Mouse (Mus musculus): ENCODE measurements around the gene Abcg8. TPM values are rescaled to one million over a fixed set of nuclear protein-coding genes. Genes with fewer than 3 reads are reported as not detected.

Gene Abcg8
- polyA plus RNA-seq, 1 experiment from 2014 or later, result 0.08 TPM

DNA sequence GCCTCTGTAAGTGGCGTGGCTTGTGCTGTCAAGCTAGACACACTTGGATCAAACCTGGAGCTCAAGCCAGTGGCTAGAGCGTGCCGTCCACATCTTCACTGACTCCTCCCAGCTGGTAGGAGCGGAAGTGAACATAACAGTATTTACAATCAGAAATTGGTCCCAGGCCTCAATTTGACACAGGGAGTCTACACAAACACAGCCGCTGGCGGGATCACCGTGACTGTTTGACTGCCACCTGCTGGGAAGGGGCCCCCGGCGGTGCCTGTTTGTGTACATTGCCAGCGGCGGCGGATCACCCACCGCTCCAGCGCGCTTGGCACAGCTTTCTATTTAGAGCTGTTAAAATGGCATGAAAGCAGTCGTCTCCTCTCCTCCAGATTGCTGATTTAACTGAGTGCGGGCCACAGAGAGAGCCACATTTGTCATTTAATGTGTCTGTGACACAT, 33.3 kb downstream of the Abcg8 start:
- Histone ChIP-seq H3K36me3 (ENCODE audit: control insufficient read depth, insufficient read depth, low read length) (peaks cover 7% of the 10 kb centered on the region; the same call in 1 of the 2 replicates), H3K4me1 (ENCODE audit: control insufficient read depth, insufficient read depth, low read length) (peaks cover 16% of the 10 kb centered on the region), H3K4me3 (ENCODE audit: low read depth, low read length) (no peak overlapping the region), H3K27ac (ENCODE audit: low read length) (peak overlapping the region; percentile 66), H3K4me2 (ENCODE audit: low read length) (peak overlapping the region; percentile 25; the same call in 1 of the 2 replicates), H3K9me3 (replicated peaks; ENCODE audit: control insufficient read depth, low read length, poor library complexity, severe bottlenecking) (no peaks in the 10 kb centered on the region), H3K9ac (ENCODE audit: low read depth, low read length) (no peak overlapping the region), H3K27me3 (ENCODE audit: control insufficient read depth, insufficient read depth, low read depth, low read length) (no peaks in the 10 kb centered on the region)
- 34% methylated on average over 17 of the region's 17 CpGs for WGBS
- peak; percentile 65 for ATAC-seq

DNA sequence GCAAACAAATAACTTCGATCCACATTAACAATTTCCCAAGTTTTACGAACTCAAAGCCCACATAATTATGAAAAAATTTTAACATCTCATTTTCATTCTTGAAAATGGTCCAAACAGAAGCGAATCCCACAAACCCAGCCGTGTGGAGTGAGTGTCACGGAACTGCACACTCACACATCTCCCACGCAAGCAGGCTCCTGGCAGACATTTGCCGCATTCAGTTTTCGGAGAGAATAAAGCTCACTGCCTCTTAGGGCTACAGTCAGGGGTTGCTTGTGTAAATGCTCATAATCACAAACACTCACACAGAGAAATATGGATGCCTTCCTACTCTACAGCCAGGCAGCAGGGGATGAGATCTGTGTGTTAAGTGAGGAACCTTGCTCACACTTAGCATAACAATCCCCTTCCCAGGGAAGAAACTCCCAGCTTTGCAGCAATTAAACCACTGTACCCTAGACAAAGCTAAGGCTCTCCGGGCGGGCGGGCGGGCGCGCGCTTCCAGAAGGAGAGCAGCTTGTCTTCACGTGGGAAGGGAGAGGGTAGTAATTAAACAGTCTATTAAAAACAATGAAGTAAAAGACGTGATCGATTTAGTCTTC, 37.6 kb downstream of the Abcg8 start:
- H3K27me3 ChIP-seq (ENCODE audit: control insufficient read depth, insufficient read depth, low read depth, low read length), result no peaks in the 10 kb centered on the region
- H3K9ac ChIP-seq (ENCODE audit: low read depth, low read length), result no peak overlapping the region
- WGBS, result 44% methylated on average over 18 of the region's 18 CpGs
- no peaks in the 10 kb centered on the region for H3K9me3 ChIP-seq (replicated peaks; ENCODE audit: control insufficient read depth, low read length, poor library complexity, severe bottlenecking)
- H3K4me3 ChIP-seq (ENCODE audit: low read depth, low read length), result no peak overlapping the region
- H3K27ac ChIP-seq (ENCODE audit: low read length), result no peak overlapping the region
- peaks cover 7% of the 10 kb centered on the region; the same call in 1 of the 2 replicates for H3K36me3 ChIP-seq (ENCODE audit: control insufficient read depth, insufficient read depth, low read length)
- H3K4me1 ChIP-seq (ENCODE audit: control insufficient read depth, insufficient read depth, low read length), result peaks cover 14% of the 10 kb centered on the region
- ATAC-seq, result no peak
- no peak overlapping the region for H3K4me2 ChIP-seq (ENCODE audit: low read length)

DNA sequence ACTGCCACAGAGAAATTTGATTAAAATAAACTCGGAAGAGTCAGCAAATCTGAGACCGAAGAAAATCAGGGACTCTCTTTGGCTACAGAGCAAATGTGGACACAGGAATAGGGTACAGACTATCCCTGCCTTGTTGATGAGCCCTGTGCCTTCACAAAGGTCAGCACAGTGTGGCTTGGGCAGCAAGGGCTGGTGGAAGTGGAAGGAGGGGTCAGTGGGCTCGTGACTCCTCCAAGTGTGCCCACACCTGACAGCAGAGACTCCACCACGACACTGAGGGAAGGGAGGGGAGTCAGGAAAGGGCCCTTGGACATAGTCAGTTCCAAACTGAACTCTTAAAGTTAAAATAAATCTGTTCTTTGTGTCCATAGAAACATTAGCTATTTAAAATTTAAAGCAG, 38.8 kb downstream of the Abcg8 start:
- Histone ChIP-seq H3K27me3 (ENCODE audit: control insufficient read depth, insufficient read depth, low read depth, low read length) (no peaks in the 10 kb centered on the region), H3K9ac (ENCODE audit: low read depth, low read length) (no peak overlapping the region), H3K4me1 (ENCODE audit: control insufficient read depth, insufficient read depth, low read length) (peaks cover 5% of the 10 kb centered on the region), H3K36me3 (ENCODE audit: control insufficient read depth, insufficient read depth, low read length) (peaks cover 7% of the 10 kb centered on the region; the same call in 1 of the 2 replicates), H3K4me3 (ENCODE audit: low read depth, low read length) (no peak overlapping the region), H3K4me2 (ENCODE audit: low read length) (no peak overlapping the region), H3K9me3 (replicated peaks; ENCODE audit: control insufficient read depth, low read length, poor library complexity, severe bottlenecking) (no peaks in the 10 kb centered on the region), H3K27ac (ENCODE audit: low read length) (0 out of 2 replicates have a peak overlapping the region, but pooled peaks have one; percentile 47)
- ATAC-seq, result no peak
- WGBS, result 54% methylated on average over 4 of the region's 4 CpGs

DNA sequence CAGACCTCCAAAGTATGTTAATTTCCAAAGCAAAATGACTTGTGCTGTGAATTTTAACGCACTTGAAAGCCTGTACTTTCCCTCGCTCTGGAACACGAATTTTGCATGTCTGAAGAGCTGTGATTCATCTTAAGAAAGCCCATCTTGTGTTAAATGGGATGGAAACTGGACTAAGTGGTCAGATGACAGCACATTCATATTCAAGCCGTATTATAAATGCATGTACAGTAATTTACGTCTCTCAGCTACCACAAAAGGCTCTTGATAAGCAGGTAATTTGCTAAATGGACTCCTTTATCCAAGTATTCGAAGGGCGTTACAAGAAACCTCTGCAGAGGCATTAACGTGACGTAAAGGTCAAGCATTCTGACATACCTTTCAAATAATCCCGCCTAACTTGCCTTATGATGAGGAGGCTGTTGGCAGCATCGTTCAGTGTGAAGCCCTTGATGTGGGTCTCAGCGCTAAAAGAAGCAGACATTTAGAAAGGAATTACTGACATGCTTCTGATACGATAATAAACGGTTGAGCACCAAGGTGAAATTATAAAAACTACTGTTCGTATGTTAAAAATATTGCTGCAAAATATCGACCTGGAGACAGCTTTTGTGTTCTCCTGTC, 40.3 kb downstream of the Abcg8 start:
- no peak overlapping the region for H3K4me3 ChIP-seq (ENCODE audit: low read depth, low read length)
- H3K4me2 ChIP-seq (ENCODE audit: low read length), result no peak overlapping the region
- H3K9ac ChIP-seq (ENCODE audit: low read depth, low read length), result no peak overlapping the region
- peaks cover 5% of the 10 kb centered on the region; the same call in 1 of the 2 replicates for H3K4me1 ChIP-seq (ENCODE audit: control insufficient read depth, insufficient read depth, low read length)
- no peak for ATAC-seq
- H3K9me3 ChIP-seq (replicated peaks; ENCODE audit: control insufficient read depth, low read length, poor library complexity, severe bottlenecking), result no peaks in the 10 kb centered on the region
- WGBS, result 49% methylated on average over 16 of the region's 16 CpGs
- H3K27me3 ChIP-seq (ENCODE audit: control insufficient read depth, insufficient read depth, low read depth, low read length), result no peaks in the 10 kb centered on the region
- peaks cover 5% of the 10 kb centered on the region for H3K36me3 ChIP-seq (ENCODE audit: control insufficient read depth, insufficient read depth, low read length)
- H3K27ac ChIP-seq (ENCODE audit: low read length), result no peak overlapping the region

DNA sequence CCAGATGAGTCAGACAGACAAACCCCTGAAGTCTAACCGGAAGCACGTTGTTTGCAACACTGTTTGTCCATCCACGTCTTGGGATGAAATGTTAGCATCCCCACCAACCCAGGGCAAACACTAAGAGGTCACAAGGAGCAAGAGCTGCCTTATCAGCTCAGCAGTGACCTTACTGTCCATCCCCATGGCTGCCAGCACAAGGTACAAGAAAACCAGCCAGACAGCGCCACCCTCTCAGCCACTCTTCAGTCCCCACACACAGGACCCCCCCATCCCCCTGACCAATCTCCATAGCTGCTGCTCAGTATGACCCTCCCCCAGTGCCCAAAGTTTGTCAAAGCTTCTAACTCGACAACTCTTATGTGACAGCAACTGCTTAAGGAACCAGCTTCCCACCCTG, 41.3 kb downstream of the Abcg8 start:
- WGBS, result 79% methylated on average over 5 of the region's 5 CpGs
- H3K9me3 ChIP-seq (replicated peaks; ENCODE audit: control insufficient read depth, low read length, poor library complexity, severe bottlenecking), result no peaks in the 10 kb centered on the region
- no peak overlapping the region for H3K4me2 ChIP-seq (ENCODE audit: low read length)
- no peak for ATAC-seq
- H3K4me1 ChIP-seq (ENCODE audit: control insufficient read depth, insufficient read depth, low read length), result peaks cover 5% of the 10 kb centered on the region; the same call in 1 of the 2 replicates
- no peaks in the 10 kb centered on the region for H3K27me3 ChIP-seq (ENCODE audit: control insufficient read depth, insufficient read depth, low read depth, low read length)
- no peak overlapping the region for H3K9ac ChIP-seq (ENCODE audit: low read depth, low read length)
- no peak overlapping the region for H3K4me3 ChIP-seq (ENCODE audit: low read depth, low read length)
- peaks cover 8% of the 10 kb centered on the region; the same call in 1 of the 2 replicates for H3K36me3 ChIP-seq (ENCODE audit: control insufficient read depth, insufficient read depth, low read length)
- no peak overlapping the region for H3K27ac ChIP-seq (ENCODE audit: low read length)

DNA sequence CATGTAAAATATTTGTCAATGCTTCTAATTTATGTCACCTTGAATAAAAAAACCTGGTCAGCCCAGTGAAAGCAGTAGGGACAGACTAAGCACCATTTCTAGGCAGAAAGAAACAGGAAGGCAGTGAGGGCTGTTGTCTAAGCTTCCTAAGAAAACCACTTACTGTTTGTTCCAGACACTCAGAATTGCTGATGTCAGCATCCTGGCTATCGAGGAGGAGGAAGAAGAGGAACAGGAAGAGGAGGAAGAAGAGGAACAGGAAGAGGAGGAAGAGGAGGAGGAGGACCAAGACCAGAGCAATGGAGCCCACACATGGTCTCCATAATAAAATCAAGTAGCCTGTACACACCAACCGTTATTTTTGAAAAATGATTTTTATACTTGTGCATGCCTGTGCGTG, 43.0 kb downstream of the Abcg8 start:
- Histone ChIP-seq H3K27ac (ENCODE audit: low read length) (no peak overlapping the region), H3K4me3 (ENCODE audit: low read depth, low read length) (no peak overlapping the region), H3K4me2 (ENCODE audit: low read length) (no peak overlapping the region), H3K9me3 (replicated peaks; ENCODE audit: control insufficient read depth, low read length, poor library complexity, severe bottlenecking) (no peaks in the 10 kb centered on the region), H3K9ac (ENCODE audit: low read depth, low read length) (no peak overlapping the region), H3K4me1 (ENCODE audit: control insufficient read depth, insufficient read depth, low read length) (no peaks in the 10 kb centered on the region), H3K27me3 (ENCODE audit: control insufficient read depth, insufficient read depth, low read depth, low read length) (no peaks in the 10 kb centered on the region), H3K36me3 (ENCODE audit: control insufficient read depth, insufficient read depth, low read length) (peaks cover 8% of the 10 kb centered on the region; the same call in 1 of the 2 replicates)
- 91% methylated on average over 3 of the region's 3 CpGs for WGBS
- ATAC-seq, result no peak

DNA sequence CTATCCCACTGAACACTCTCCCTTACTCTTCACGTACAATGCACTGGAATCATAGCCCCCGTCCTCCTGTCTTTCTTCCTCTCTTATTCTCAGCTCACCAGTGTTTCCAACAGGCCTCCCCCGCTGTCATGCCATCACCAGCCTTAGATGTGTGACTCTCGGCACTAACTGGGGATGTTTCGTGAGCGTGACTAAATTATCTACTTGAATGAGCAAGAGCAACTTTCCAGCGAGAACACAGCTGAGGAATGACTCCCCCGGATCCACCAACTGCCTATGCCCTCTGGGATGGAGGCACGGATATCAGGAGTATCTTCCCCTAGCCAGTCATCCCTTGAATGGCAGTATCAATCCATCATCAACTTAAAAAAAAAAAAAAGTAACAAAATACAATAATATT, 47.9 kb downstream of the Abcg8 start:
- no peaks in the 10 kb centered on the region for H3K9me3 ChIP-seq (replicated peaks; ENCODE audit: control insufficient read depth, low read length, poor library complexity, severe bottlenecking)
- H3K27ac ChIP-seq (ENCODE audit: low read length), result no peak overlapping the region
- WGBS, result 65% methylated on average over 9 of the region's 9 CpGs
- H3K36me3 ChIP-seq (ENCODE audit: control insufficient read depth, insufficient read depth, low read length), result peaks cover 8% of the 10 kb centered on the region; the same call in 1 of the 2 replicates
- no peak overlapping the region for H3K4me2 ChIP-seq (ENCODE audit: low read length)
- H3K27me3 ChIP-seq (ENCODE audit: control insufficient read depth, insufficient read depth, low read depth, low read length), result no peaks in the 10 kb centered on the region
- no peak for ATAC-seq
- no peak overlapping the region for H3K4me3 ChIP-seq (ENCODE audit: low read depth, low read length)
- H3K4me1 ChIP-seq (ENCODE audit: control insufficient read depth, insufficient read depth, low read length), result no peaks in the 10 kb centered on the region
- H3K9ac ChIP-seq (ENCODE audit: low read depth, low read length), result no peak overlapping the region

DNA sequence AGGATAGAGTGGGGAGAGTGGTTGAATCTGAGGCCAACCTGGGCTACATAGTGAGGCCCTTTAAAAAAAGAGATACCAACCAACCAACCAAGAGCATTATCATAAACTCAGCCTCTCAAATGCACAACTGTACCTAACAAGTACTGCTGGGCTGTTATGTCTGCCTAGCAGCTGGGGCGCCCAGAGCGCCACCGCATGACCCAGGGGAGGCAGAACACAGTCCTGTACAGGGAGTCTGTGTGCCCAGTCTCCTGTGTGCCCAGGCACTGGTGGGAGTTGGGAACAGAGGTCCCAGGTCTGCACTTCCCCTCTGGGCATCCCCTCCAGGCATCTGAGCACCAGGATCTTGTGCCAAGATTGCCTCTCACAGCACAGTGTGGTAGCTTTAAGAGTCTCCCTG, 49.1 kb downstream of the Abcg8 start:
- Histone ChIP-seq H3K9ac (ENCODE audit: low read depth, low read length) (no peak overlapping the region), H3K4me1 (ENCODE audit: control insufficient read depth, insufficient read depth, low read length) (no peaks in the 10 kb centered on the region), H3K27ac (ENCODE audit: low read length) (no peak overlapping the region), H3K9me3 (replicated peaks; ENCODE audit: control insufficient read depth, low read length, poor library complexity, severe bottlenecking) (no peaks in the 10 kb centered on the region), H3K36me3 (ENCODE audit: control insufficient read depth, insufficient read depth, low read length) (peaks cover 8% of the 10 kb centered on the region; the same call in 1 of the 2 replicates), H3K4me3 (ENCODE audit: low read depth, low read length) (no peak overlapping the region), H3K27me3 (ENCODE audit: control insufficient read depth, insufficient read depth, low read depth, low read length) (no peaks in the 10 kb centered on the region), H3K4me2 (ENCODE audit: low read length) (no peak overlapping the region)
- 92% methylated on average over 3 of the region's 3 CpGs for WGBS
- ATAC-seq, result no peak

DNA sequence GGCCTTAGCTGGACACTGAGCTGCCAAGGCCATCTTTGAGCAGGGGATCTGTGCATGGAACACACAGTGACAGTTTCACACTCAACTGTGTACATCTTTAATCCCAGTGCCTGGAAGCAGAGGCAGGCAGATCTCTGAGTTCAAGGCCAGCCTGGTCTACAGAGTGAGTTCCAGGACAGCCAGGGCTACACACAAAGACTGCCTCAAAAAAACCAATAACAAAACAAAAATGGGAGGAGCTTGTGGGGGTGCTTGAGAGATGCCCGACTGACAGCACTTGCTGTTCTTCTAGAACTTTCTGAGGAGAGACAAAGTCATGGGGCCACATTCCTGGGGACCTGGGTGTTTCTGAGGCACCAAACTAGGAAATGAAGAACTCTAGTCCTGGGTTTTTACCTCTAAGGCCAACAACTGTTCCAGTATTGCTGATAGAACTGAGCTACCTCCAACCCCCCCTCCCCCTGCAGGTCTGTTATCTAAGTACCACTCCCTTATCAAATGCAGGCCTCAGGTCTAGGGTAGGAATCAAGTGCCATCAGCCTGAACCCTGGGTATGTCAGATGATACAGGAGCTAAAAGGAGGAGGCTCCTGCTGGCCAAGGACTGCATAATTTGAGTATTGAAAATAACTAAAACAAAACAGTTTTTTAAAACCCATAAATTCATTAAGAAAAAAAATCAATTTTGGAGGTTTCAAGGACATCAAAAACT, 52.3 kb downstream of the Abcg8 start:
- Histone ChIP-seq H3K9me3 (replicated peaks; ENCODE audit: control insufficient read depth, low read length, poor library complexity, severe bottlenecking) (no peaks in the 10 kb centered on the region), H3K4me2 (ENCODE audit: low read length) (no peak overlapping the region), H3K27ac (ENCODE audit: low read length) (no peak overlapping the region), H3K4me1 (ENCODE audit: control insufficient read depth, insufficient read depth, low read length) (no peaks in the 10 kb centered on the region), H3K36me3 (ENCODE audit: control insufficient read depth, insufficient read depth, low read length) (peaks cover 7% of the 10 kb centered on the region; the same call in 1 of the 2 replicates), H3K9ac (ENCODE audit: low read depth, low read length) (no peak overlapping the region), H3K4me3 (ENCODE audit: low read depth, low read length) (no peak overlapping the region), H3K27me3 (ENCODE audit: control insufficient read depth, insufficient read depth, low read depth, low read length) (no peaks in the 10 kb centered on the region)
- WGBS, result 88% methylated on average over 1 of the region's 1 CpGs
- no peak for ATAC-seq
